Mouse (Mus musculus) erythroblast, embryonic 14.5 days (primary cell): ENCODE results near the gene Nup50.
"Not testable (repeated sequence)": the region's sequence is repeated elsewhere in the genome, so short reads cannot be mapped to it uniquely, and the experiment has no call there.

Source experiments
- GATA1 ChIP-seq: IDR thresholded peaks from 2 replicates; pipeline ENCODE4 v1.6.1; 2012; ENCODE audit warnings: low read length, inconsistent platforms, mixed read lengths
- TAL1 ChIP-seq: IDR thresholded peaks from 3 replicates; pipeline ENCODE4 v1.6.1; 2012; ENCODE audit warnings: low read length, inconsistent platforms, mixed read lengths

- not testable (repeated sequence) for TF ChIP-seq GATA1, TAL1
Observed at GRCm38 (mm10) chr15:84896216-84896615, 27.0 kb upstream of the Nup50 start.
